Mouse (Mus musculus) liver, embryonic 16.5 days (tissue): ENCODE results near the gene Nod1. TPM values are rescaled to one million over a fixed set of nuclear protein-coding genes. Genes with fewer than 3 reads are reported as not detected.
A peak's percentile ranks its signal among the peaks of the same experiment; 100 is the strongest.

Source experiments
- ATAC-seq: fragments of 200-750 bp; cut with Nextera tagmentation; 2 replicates; pipeline ENCODE4 v1.8.0; 2017; ENCODE audit warnings: low read depth, mild to moderate bottlenecking, moderate number of reproducible peaks, moderate library complexity
- H3K27ac ChIP-seq: fragments of 300-500 bp; sonication (generic); 2 replicates; pipeline ENCODE4 v1.5.1; 2014; ENCODE audit warnings: mild to moderate bottlenecking, low read length
- H3K27me3 ChIP-seq: fragments of 300-500 bp; sonication (generic); 2 replicates; pipeline ENCODE4 v1.6.1; 2014; ENCODE audit warnings: low read depth, low read length, mixed read lengths; ENCODE audit not compliant: control insufficient read depth, insufficient read depth
- H3K36me3 ChIP-seq: fragments of 300-500 bp; sonication (generic); 2 replicates; pipeline ENCODE4 v1.6.1; 2014; ENCODE audit warnings: mild to moderate bottlenecking; ENCODE audit not compliant: control insufficient read depth, insufficient read depth
- H3K4me1 ChIP-seq: fragments of 300-500 bp; sonication (generic); 2 replicates; pipeline ENCODE4 v1.6.1; 2014; ENCODE audit warnings: low read depth, low read length, mixed read lengths; ENCODE audit not compliant: control insufficient read depth
- H3K4me2 ChIP-seq: fragments of 300-500 bp; sonication (generic); 2 replicates; pipeline ENCODE4 v1.6.1; 2014; ENCODE audit warnings: low read depth, low read length, mixed read lengths
- H3K4me3 ChIP-seq: fragments of 300-500 bp; sonication (generic); 2 replicates; pipeline ENCODE4 v1.5.1; 2014; ENCODE audit warnings: low read depth, mild to moderate bottlenecking, low read length
- H3K9ac ChIP-seq: fragments of 300-500 bp; sonication (generic); 2 replicates; pipeline ENCODE4 v1.6.1; 2014; ENCODE audit warnings: low read depth, low read length
- H3K9me3 ChIP-seq: fragments of 300-500 bp; sonication (generic); replicated peaks from 2 replicates; pipeline ENCODE4 v1.6.1; 2016; ENCODE audit warnings: low read length; ENCODE audit not compliant: control insufficient read depth
- WGBS: fragments of 180-500 bp; shearing (Covaris S2); extraction: QIAGEN DNeasy Blood & Tissue Kit; methylation state at CpG from one replicate; pipeline ENCODE4 v1.1.7; 2014; ENCODE audit not compliant: insufficient replicate concordance; 5-methylcytosine and 5-hydroxymethylcytosine counted together
- polyA plus RNA-seq: library from polyadenylated mRNA; unstranded; fragments of >200 nt; fragmentation: Nextera tagmentation; extraction: Ambion mirVana; gene quantifications from 2 replicates; pipeline ENCODE4 v1.2.1, GENCODE M21; 2015

Nod1 gene
- 2.8 and 3.0 TPM in 2 replicates for polyA plus RNA-seq

- Histone ChIP-seq H3K4me3 (peak within 1 kb of the TSS; percentile 63), H3K9me3 (no peaks in the 10 kb centered on the region), H3K4me2 (peak within 1 kb of the TSS; percentile 65), H3K27ac (peak within 1 kb of the TSS; percentile 37; the same call in 1 of the 2 replicates), H3K4me1 (no peaks in the 10 kb centered on the region; the same call in 1 of the 2 replicates), H3K27me3 (peaks cover 14% of the 10 kb centered on the region), H3K9ac (peak within 1 kb of the TSS; percentile 56), H3K36me3 (no peaks in the 10 kb centered on the region)
- 3% methylated on average over 53 of the region's 53 CpGs for WGBS
- ATAC-seq: peak; percentile 76
These were observed at the start of gene Nod1 for GRCm38 (mm10) chr6:54972111-54972928. Gene Nod1 (minus strand): TSS chr6:54972612.

GRCm38 (mm10) chr6:55021806-55022205, 49.4 kb upstream of the Nod1 start:
- H3K4me2 ChIP-seq: no peak overlapping the region
- no peak for ATAC-seq
- WGBS: 64% methylated on average over 7 of the region's 7 CpGs
- H3K4me3 ChIP-seq: no peak overlapping the region
- no peaks in the 10 kb centered on the region for H3K27me3 ChIP-seq
- no peaks in the 10 kb centered on the region for H3K36me3 ChIP-seq
- H3K27ac ChIP-seq: no peak overlapping the region
- H3K9me3 ChIP-seq: no peaks in the 10 kb centered on the region
- H3K9ac ChIP-seq: no peak overlapping the region
- H3K4me1 ChIP-seq: no peaks in the 10 kb centered on the region; the same call in 1 of the 2 replicates

- H3K27me3 ChIP-seq: no peaks in the 10 kb centered on the region
- no peaks in the 10 kb centered on the region for H3K9me3 ChIP-seq
- no peak overlapping the region for H3K4me2 ChIP-seq
- no peaks in the 10 kb centered on the region for H3K36me3 ChIP-seq
- no peak overlapping the region for H3K4me3 ChIP-seq
- WGBS: 53% methylated on average over 2 of the region's 2 CpGs
- ATAC-seq: no peak
- no peaks in the 10 kb centered on the region; the same call in none of the 2 replicates for H3K4me1 ChIP-seq
- H3K9ac ChIP-seq: no peak overlapping the region
- H3K27ac ChIP-seq: no peak overlapping the region
These were observed 46.0 kb upstream of the Nod1 start for GRCm38 (mm10) chr6:55018417-55018816.

GRCm38 (mm10) chr6:55016710-55017583, 44.5 kb upstream of the Nod1 start:
- Histone ChIP-seq H3K4me3 (no peak overlapping the region), H3K27me3 (no peaks in the 10 kb centered on the region), H3K9me3 (no peaks in the 10 kb centered on the region), H3K27ac (no peak overlapping the region), H3K4me2 (0 out of 2 replicates have a peak overlapping the region, but pooled peaks have one; percentile 25), H3K36me3 (no peaks in the 10 kb centered on the region), H3K4me1 (no peaks in the 10 kb centered on the region; the same call in none of the 2 replicates), H3K9ac (no peak overlapping the region)
- ATAC-seq: no peak
- WGBS: 20% methylated on average over 15 of the region's 15 CpGs

- H3K27ac ChIP-seq: no peak overlapping the region
- 9% methylated on average over 5 of the region's 5 CpGs for WGBS
- no peak overlapping the region for H3K9ac ChIP-seq
- no peak for ATAC-seq
- no peak overlapping the region for H3K4me3 ChIP-seq
- H3K36me3 ChIP-seq: no peaks in the 10 kb centered on the region
- H3K27me3 ChIP-seq: no peaks in the 10 kb centered on the region
- no peak overlapping the region for H3K4me2 ChIP-seq
- no peaks in the 10 kb centered on the region for H3K9me3 ChIP-seq
- no peaks in the 10 kb centered on the region; the same call in none of the 2 replicates for H3K4me1 ChIP-seq
These were observed 43.8 kb upstream of the Nod1 start for GRCm38 (mm10) chr6:55016236-55016635.

- Histone ChIP-seq H3K9me3 (no peaks in the 10 kb centered on the region), H3K4me2 (no peak overlapping the region), H3K9ac (no peak overlapping the region), H3K27ac (no peak overlapping the region), H3K4me3 (no peak overlapping the region), H3K27me3 (no peaks in the 10 kb centered on the region), H3K36me3 (no peaks in the 10 kb centered on the region), H3K4me1 (no peaks in the 10 kb centered on the region; the same call in none of the 2 replicates)
- 63% methylated on average over 3 of the region's 3 CpGs for WGBS
- ATAC-seq: no peak
These were observed 41.8 kb upstream of the Nod1 start for GRCm38 (mm10) chr6:55014184-55014583.

GRCm38 (mm10) chr6:55012516-55012915, 40.1 kb upstream of the Nod1 start:
- Histone ChIP-seq H3K27ac (no peak overlapping the region), H3K4me3 (no peak overlapping the region), H3K4me1 (no peaks in the 10 kb centered on the region; the same call in none of the 2 replicates), H3K9ac (no peak overlapping the region), H3K4me2 (no peak overlapping the region), H3K27me3 (no peaks in the 10 kb centered on the region), H3K9me3 (no peaks in the 10 kb centered on the region), H3K36me3 (no peaks in the 10 kb centered on the region)
- no peak for ATAC-seq
- WGBS: 62% methylated on average over 7 of the region's 7 CpGs

- H3K4me2 ChIP-seq: no peak overlapping the region
- 68% methylated on average over 4 of the region's 4 CpGs for WGBS
- no peaks in the 10 kb centered on the region for H3K36me3 ChIP-seq
- H3K9ac ChIP-seq: no peak overlapping the region
- no peak overlapping the region for H3K27ac ChIP-seq
- H3K4me1 ChIP-seq: no peaks in the 10 kb centered on the region
- no peak for ATAC-seq
- H3K27me3 ChIP-seq: no peaks in the 10 kb centered on the region
- H3K4me3 ChIP-seq: no peak overlapping the region
- H3K9me3 ChIP-seq: no peaks in the 10 kb centered on the region
These were observed 38.1 kb upstream of the Nod1 start for GRCm38 (mm10) chr6:55010330-55011091.
